In the genomic region with DNA sequence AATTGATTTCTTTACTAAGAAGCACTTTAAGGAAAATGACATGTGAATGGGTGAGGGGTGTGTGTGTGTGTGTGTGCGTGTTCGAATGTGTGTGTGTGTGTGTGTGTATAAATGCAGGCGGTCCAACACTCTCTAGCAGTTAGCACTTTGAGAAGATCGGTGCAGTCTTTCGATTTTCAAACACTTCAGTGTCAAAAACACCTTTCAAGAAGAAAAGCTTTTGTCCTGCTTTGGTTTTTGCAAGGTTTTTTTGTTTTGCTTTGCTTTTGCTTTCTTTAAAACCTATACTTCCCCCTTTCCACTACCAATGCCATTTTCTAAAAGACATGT, we compare ENCODE assay signal across 8 mouse cellular contexts. TPM values are rescaled to one million over a fixed set of nuclear protein-coding genes. Genes with fewer than 3 reads are reported as not detected.
DNase-seq lines count a peak whose midpoint lies in the region; ATAC-seq and TF ChIP-seq lines count a peak whose summit lies in the region.

No protein-coding gene starts in this region.

- H3K9ac ChIP-seq in liver, embryonic 14.5 days (replicated peaks), result peak overlapping the region; percentile 93

- H3K9me3 ChIP-seq in erythroblast, embryonic 14.5 days (ENCODE audit: control insufficient read depth, low read length), result no peaks in the 10 kb centered on the region
- H3K9me3 ChIP-seq in liver, embryonic 14.5 days (ENCODE audit: control insufficient read depth, low read length), result no peaks in the 10 kb centered on the region

- TF ChIP-seq EP300 in liver, embryonic 14.5 days (IDR thresholded peaks at IDR 0.05; ENCODE audit: low read depth), result no peak

- no peaks in the 10 kb centered on the region for H3K27me3 ChIP-seq in erythroblast, embryonic 14.5 days (ENCODE audit: control insufficient read depth)
- no peaks in the 10 kb centered on the region for H3K27me3 ChIP-seq in thymus, adult 2 months (ENCODE audit: control insufficient read depth, insufficient read depth, low read length)
- no peaks in the 10 kb centered on the region for H3K27me3 ChIP-seq in liver, embryonic 14.5 days (ENCODE audit: control insufficient read depth, insufficient read depth, low read length)

- no peak for TF ChIP-seq CTCF in thymus, adult 2 months (IDR thresholded peaks at IDR 0.05; ENCODE audit: borderline replicate concordance, control insufficient read depth, extremely low read depth, insufficient read depth, low read length, poor library complexity)
- TF ChIP-seq CTCF in liver, embryonic 14.5 days (IDR thresholded peaks at IDR 0.05; ENCODE audit: low read depth), result no peak

- no peak for TF ChIP-seq POLR2A in thymus, adult 2 months (IDR thresholded peaks at IDR 0.05; ENCODE audit: control insufficient read depth, extremely low read depth, insufficient read depth, low read length, poor library complexity)

- peaks cover 37% of the 10 kb centered on the region for H3K4me1 ChIP-seq in erythroblast, embryonic 14.5 days (ENCODE audit: control insufficient read depth)
- H3K4me1 ChIP-seq in thymus, adult 2 months (replicated peaks; ENCODE audit: control insufficient read depth, insufficient read depth, low read length), result peaks cover 7% of the 10 kb centered on the region
- H3K4me1 ChIP-seq in liver, embryonic 14.5 days (replicated peaks; ENCODE audit: control insufficient read depth in 2 of 2, insufficient read depth in 2 of 2, low read length in 1 of 2), result peaks cover 5 to 10% of the 10 kb centered on the region in 2 experiments

- H3K4me3 ChIP-seq in erythroblast, embryonic 14.5 days (replicated peaks), result peak overlapping the region; percentile 100
- H3K4me3 ChIP-seq in thymus, adult 2 months (ENCODE audit: control insufficient read depth, insufficient read depth, low read length), result peak overlapping the region; percentile 87
- H3K4me3 ChIP-seq in liver, embryonic 14.5 days (ENCODE audit: insufficient read depth in 1 of 2, low read depth in 2 of 2, low read length in 2 of 2), result peak overlapping the region; percentile 67 to 93

- WGBS in thymus, adult 2 months, result 2% methylated on average over 5 of the region's 5 CpGs
- 17% methylated on average over 5 of the region's 5 CpGs for WGBS in liver, embryonic 14.5 days (ENCODE audit: insufficient replicate concordance)

- H3K36me3 ChIP-seq in erythroblast, embryonic 14.5 days (ENCODE audit: control insufficient read depth), result peaks cover 52% of the 10 kb centered on the region
- peaks cover 35% of the 10 kb centered on the region for H3K36me3 ChIP-seq in thymus, adult 2 months (ENCODE audit: control insufficient read depth, insufficient read depth, low read length)
- H3K36me3 ChIP-seq in liver, embryonic 14.5 days (replicated peaks; ENCODE audit: control insufficient read depth, insufficient read depth, low read depth), result peaks cover 37% of the 10 kb centered on the region

- peak overlapping the region; percentile 81 for H3K4me2 ChIP-seq in liver, embryonic 14.5 days (ENCODE audit: low read depth)

- DNase-seq in thymus, adult 2 months, result no peak
- DNase-seq in thymus, postnatal 0 days (ENCODE audit: low spot score), result no peak
- no peak for DNase-seq in liver, embryonic 14.5 days (ENCODE audit: low read depth in 3 of 3, low spot score in 3 of 3)
- DNase-seq in adipocyte (ENCODE audit: low spot score), result no peak

- peak overlapping the region; percentile 56 for H3K27ac ChIP-seq in thymus, adult 2 months (ENCODE audit: control insufficient read depth, insufficient read depth, low read length)
- peak overlapping the region; percentile 56 for H3K27ac ChIP-seq in liver, embryonic 14.5 days

- ATAC-seq in erythroblast, adult 5-6 weeks (replicated peaks; ENCODE audit: low FRiP score, poor library complexity, severe bottlenecking), result no peak
- no peak for ATAC-seq in liver, embryonic 14.5 days (ENCODE audit: insufficient read depth)
- no peak for ATAC-seq in inflammation-experienced regulatory T-cells, adult 6 months
- ATAC-seq in granulocyte monocyte progenitor cell, adult 5-6 weeks (replicated peaks; ENCODE audit: poor library complexity, severe bottlenecking), result no peak

RNA-seq across cellular contexts. Expression of a gene that starts 1.4 kb away (rescaled TPM):
- 0.94 and 1.4 TPM in 2 replicates for polyA plus RNA-seq in erythroblast, embryonic 14.5 days (2012)
- total RNA-seq in erythroblast, adult 5-6 weeks (2015; ENCODE audit: low replicate concordance), result 17.9 and 21.3 TPM in 2 replicates
- total RNA-seq in erythroblast, adult 5-6 weeks (2017; ENCODE audit: low replicate concordance), result 41.5 and 57.6 TPM in 2 replicates
- 7.5 and 8.1 TPM in 2 replicates for polyA plus RNA-seq in thymus, adult 2 months (2012; rRNA removed)
- 60.0 and 71.5 TPM in 2 replicates for polyA plus RNA-seq in thymus, postnatal 0 days (2015; fragmentation: Nextera tagmentation; extraction: Ambion mirVana)
- polyA plus RNA-seq in liver, embryonic 14.5 days (2012; rRNA removed), result 2.3 and 4.6 TPM in 2 replicates
- 17.7 and 19.7 TPM in 2 replicates for polyA plus RNA-seq in liver, embryonic 14.5 days (2014; fragmentation: Nextera tagmentation; extraction: Ambion mirVana)
- polyA plus RNA-seq in inflammation-experienced regulatory T-cells, adult 6 months (2017; shearing (Covaris generic)), result 100 to 1,000 TPM in 1 of 3 experiments, 10 to 100 TPM in 2; 83.6 to 104 (median 99.6) TPM
- total RNA-seq in granulocyte monocyte progenitor cell, adult 5-6 weeks (2014; fragmentation: Nextera tagmentation), result 23.8 and 26.9 TPM in 2 replicates
- total RNA-seq in granulocyte monocyte progenitor cell, adult 5-6 weeks (2017), result 43.3 and 46.0 TPM in 2 replicates

RNA-seq across cellular contexts. Expression of a gene that starts 42.8 kb away (rescaled TPM):
- 1.9 and 2.3 TPM in 2 replicates for polyA plus RNA-seq in erythroblast, embryonic 14.5 days (2012)
- 105 and 133 TPM in 2 replicates for total RNA-seq in erythroblast, adult 5-6 weeks (2015; ENCODE audit: low replicate concordance)
- 67.8 and 119 TPM in 2 replicates for total RNA-seq in erythroblast, adult 5-6 weeks (2017; ENCODE audit: low replicate concordance)
- 28.2 and 35.6 TPM in 2 replicates for polyA plus RNA-seq in thymus, adult 2 months (2012; rRNA removed)
- 653 and 686 TPM in 2 replicates for polyA plus RNA-seq in thymus, postnatal 0 days (2015; fragmentation: Nextera tagmentation; extraction: Ambion mirVana)
- 72.1 and 138 TPM in 2 replicates for polyA plus RNA-seq in liver, embryonic 14.5 days (2012; rRNA removed)
- polyA plus RNA-seq in liver, embryonic 14.5 days (2014; fragmentation: Nextera tagmentation; extraction: Ambion mirVana), result 370 and 401 TPM in 2 replicates
- 100 to 1,000 TPM; 348 to 426 (median 406) TPM for polyA plus RNA-seq in inflammation-experienced regulatory T-cells, adult 6 months (2017; shearing (Covaris generic))
- total RNA-seq in granulocyte monocyte progenitor cell, adult 5-6 weeks (2014; fragmentation: Nextera tagmentation), result 400 and 405 TPM in 2 replicates
- 401 and 460 TPM in 2 replicates for total RNA-seq in granulocyte monocyte progenitor cell, adult 5-6 weeks (2017)
